Mouse (Mus musculus): ENCODE results near the gene Tekt2. TPM values are rescaled to one million over a fixed set of nuclear protein-coding genes. Genes with fewer than 3 reads are reported as not detected.

Gene Tekt2
- polyA plus RNA-seq, 1 experiment, result not detected

- Histone ChIP-seq H3K4me3 (ENCODE audit: insufficient read depth, low read depth, low read length) (no peak overlapping the region), H3K27ac (ENCODE audit: insufficient read depth, low read depth, low read length) (no peak overlapping the region), H3K4me1 (ENCODE audit: control insufficient read depth, insufficient read depth, low read length) (peaks cover 13% of the 10 kb centered on the region; the same call in 1 of the 2 replicates)
- TF ChIP-seq CTCF (IDR thresholded peaks at IDR 0.05; ENCODE audit: insufficient read depth, low read depth, low read length), result no peak
- TF ChIP-seq POLR2A (IDR thresholded peaks at IDR 0.05; ENCODE audit: insufficient read depth, low read depth, low read length), result no peak
- 42% methylated on average over 13 of the region's 13 CpGs for WGBS
Observed at GRCm38 (mm10) chr4:126324861-126325260, 627 bp downstream of the Tekt2 start.

- WGBS, result 96% methylated on average over 13 of the region's 13 CpGs
- Histone ChIP-seq H3K4me3 (ENCODE audit: insufficient read depth, low read depth, low read length) (no peak overlapping the region), H3K4me1 (ENCODE audit: control insufficient read depth, insufficient read depth, low read length) (peaks cover 13% of the 10 kb centered on the region; the same call in 1 of the 2 replicates), H3K27ac (ENCODE audit: insufficient read depth, low read depth, low read length) (no peak overlapping the region)
- TF ChIP-seq POLR2A (IDR thresholded peaks at IDR 0.05; ENCODE audit: insufficient read depth, low read depth, low read length), result no peak
- TF ChIP-seq CTCF (IDR thresholded peaks at IDR 0.05; ENCODE audit: insufficient read depth, low read depth, low read length), result no peak
Observed at GRCm38 (mm10) chr4:126322646-126323045, 2.8 kb downstream of the Tekt2 start.

GRCm38 (mm10) chr4:126321854-126322511, 3.5 kb downstream of the Tekt2 start:
- Histone ChIP-seq H3K4me3 (ENCODE audit: insufficient read depth, low read depth, low read length) (peak overlapping the region; percentile 29), H3K4me1 (ENCODE audit: control insufficient read depth, insufficient read depth, low read length) (peaks cover 13% of the 10 kb centered on the region; the same call in 1 of the 2 replicates), H3K27ac (ENCODE audit: insufficient read depth, low read depth, low read length) (no peak overlapping the region)
- TF ChIP-seq POLR2A (IDR thresholded peaks at IDR 0.05; ENCODE audit: insufficient read depth, low read depth, low read length) (no peak), CTCF (IDR thresholded peaks at IDR 0.05; ENCODE audit: insufficient read depth, low read depth, low read length) (no peak)
- WGBS, result 57% methylated on average over 28 of the region's 28 CpGs

- Histone ChIP-seq H3K27ac (ENCODE audit: insufficient read depth, low read depth, low read length) (peak within 1 kb of the TSS; percentile 5; the same call in 1 of the 2 replicates), H3K4me1 (ENCODE audit: control insufficient read depth, insufficient read depth, low read length) (peaks cover 13% of the 10 kb centered on the region; the same call in 1 of the 2 replicates), H3K4me3 (ENCODE audit: insufficient read depth, low read depth, low read length) (peak within 1 kb of the TSS; percentile 74)
- WGBS, result under 1% methylated on average over 80 of the region's 80 CpGs
- TF ChIP-seq CTCF (IDR thresholded peaks at IDR 0.05; ENCODE audit: insufficient read depth, low read depth, low read length) (peak; percentile 100), POLR2A (IDR thresholded peaks at IDR 0.05; ENCODE audit: insufficient read depth, low read depth, low read length) (peak; percentile 45)
Observed at GRCm38 (mm10) chr4:126321111-126321853, 4.2 kb downstream of the Tekt2 start, which contains the start of gene Adprhl2. Adprhl2 (minus strand) TSS chr4:126321703.

GRCm38 (mm10) chr4:126319806-126320205, 5.7 kb downstream of the Tekt2 start:
- peaks cover 8% of the 10 kb centered on the region; the same call in 1 of the 2 replicates for H3K4me1 ChIP-seq (ENCODE audit: control insufficient read depth, insufficient read depth, low read length)
- H3K4me3 ChIP-seq (ENCODE audit: insufficient read depth, low read depth, low read length), result no peak overlapping the region
- H3K27ac ChIP-seq (ENCODE audit: insufficient read depth, low read depth, low read length), result no peak overlapping the region
- TF ChIP-seq CTCF (IDR thresholded peaks at IDR 0.05; ENCODE audit: insufficient read depth, low read depth, low read length), result no peak
- no peak for TF ChIP-seq POLR2A (IDR thresholded peaks at IDR 0.05; ENCODE audit: insufficient read depth, low read depth, low read length)
- WGBS, result 85% methylated on average over 6 of the region's 6 CpGs

- H3K27ac ChIP-seq (ENCODE audit: insufficient read depth, low read depth, low read length), result no peak overlapping the region
- TF ChIP-seq CTCF (IDR thresholded peaks at IDR 0.05; ENCODE audit: insufficient read depth, low read depth, low read length) (no peak), POLR2A (IDR thresholded peaks at IDR 0.05; ENCODE audit: insufficient read depth, low read depth, low read length) (no peak)
- no peaks in the 10 kb centered on the region for H3K4me1 ChIP-seq (ENCODE audit: control insufficient read depth, insufficient read depth, low read length)
- H3K4me3 ChIP-seq (ENCODE audit: insufficient read depth, low read depth, low read length), result no peak overlapping the region
- WGBS, result 84% methylated on average over 13 of the region's 13 CpGs
Observed at GRCm38 (mm10) chr4:126316443-126317040, 8.9 kb downstream of the Tekt2 start.

GRCm38 (mm10) chr4:126315931-126316330, 9.6 kb downstream of the Tekt2 start:
- no peak for TF ChIP-seq CTCF (IDR thresholded peaks at IDR 0.05; ENCODE audit: insufficient read depth, low read depth, low read length)
- no peak for TF ChIP-seq POLR2A (IDR thresholded peaks at IDR 0.05; ENCODE audit: insufficient read depth, low read depth, low read length)
- WGBS, result 33% methylated on average over 5 of the region's 5 CpGs
- Histone ChIP-seq H3K4me1 (ENCODE audit: control insufficient read depth, insufficient read depth, low read length) (no peaks in the 10 kb centered on the region), H3K27ac (ENCODE audit: insufficient read depth, low read depth, low read length) (no peak overlapping the region), H3K4me3 (ENCODE audit: insufficient read depth, low read depth, low read length) (no peak overlapping the region)

GRCm38 (mm10) chr4:126314393-126314792, 11.1 kb downstream of the Tekt2 start:
- Histone ChIP-seq H3K4me3 (ENCODE audit: insufficient read depth, low read depth, low read length) (no peak overlapping the region), H3K27ac (ENCODE audit: insufficient read depth, low read depth, low read length) (no peak overlapping the region), H3K4me1 (ENCODE audit: control insufficient read depth, insufficient read depth, low read length) (0 out of 2 replicates have a peak, but pooled peaks cover 4% of the 10 kb centered on the region)
- 59% methylated on average over 10 of the region's 10 CpGs for WGBS
- TF ChIP-seq POLR2A (IDR thresholded peaks at IDR 0.05; ENCODE audit: insufficient read depth, low read depth, low read length) (no peak), CTCF (IDR thresholded peaks at IDR 0.05; ENCODE audit: insufficient read depth, low read depth, low read length) (no peak)
